Mouse (Mus musculus): ENCODE measurements around the gene Msi2.

Gene Msi2

GRCm38 (mm10) chr11:88564363-88564762, 153.9 kb downstream of the Msi2 start:
- no peak for DNase-seq (ENCODE audit: low spot score)

DNA sequence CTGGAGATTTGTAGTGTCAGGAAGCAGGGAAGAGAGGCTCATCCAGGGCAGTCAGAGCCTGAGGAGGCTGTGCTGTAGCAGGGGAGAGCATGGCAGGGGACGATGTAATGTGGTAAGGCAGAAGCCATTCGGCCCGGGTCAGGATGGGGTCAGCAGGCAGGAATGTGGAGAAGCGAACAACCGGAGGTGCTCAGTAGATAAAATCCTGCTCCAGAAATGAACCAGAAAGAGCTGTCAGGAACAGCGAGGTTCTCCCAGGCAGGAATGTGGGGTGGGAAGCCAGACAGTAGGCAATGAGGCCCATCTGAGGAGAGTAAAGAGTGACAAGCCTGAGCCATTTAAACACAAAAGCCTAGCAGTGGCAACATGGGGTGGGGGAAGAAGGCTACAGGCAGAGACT, 157.1 kb downstream of the Msi2 start:
- no peak for DNase-seq (ENCODE audit: low spot score)

DNA sequence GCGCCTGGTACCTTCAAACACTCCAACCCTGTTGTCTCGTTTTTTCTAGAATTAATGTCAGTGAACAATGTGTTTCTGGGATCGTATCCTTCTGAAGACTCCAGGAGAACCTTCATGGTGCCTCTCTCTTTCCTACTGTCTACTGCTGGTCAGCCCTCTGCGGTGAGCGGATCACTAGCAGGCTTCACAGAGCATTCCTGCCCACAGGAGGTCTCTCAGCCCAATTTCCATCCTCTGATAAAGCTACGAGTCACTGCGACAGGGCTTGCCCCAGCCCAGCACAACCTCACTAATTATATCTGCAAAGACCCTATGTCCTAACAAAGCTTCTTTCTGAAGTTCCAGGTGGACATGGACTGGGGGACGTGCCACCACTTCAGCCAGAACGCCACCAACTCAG, 157.7 kb downstream of the Msi2 start:
- DNase-seq (ENCODE audit: low spot score): no peak

DNA sequence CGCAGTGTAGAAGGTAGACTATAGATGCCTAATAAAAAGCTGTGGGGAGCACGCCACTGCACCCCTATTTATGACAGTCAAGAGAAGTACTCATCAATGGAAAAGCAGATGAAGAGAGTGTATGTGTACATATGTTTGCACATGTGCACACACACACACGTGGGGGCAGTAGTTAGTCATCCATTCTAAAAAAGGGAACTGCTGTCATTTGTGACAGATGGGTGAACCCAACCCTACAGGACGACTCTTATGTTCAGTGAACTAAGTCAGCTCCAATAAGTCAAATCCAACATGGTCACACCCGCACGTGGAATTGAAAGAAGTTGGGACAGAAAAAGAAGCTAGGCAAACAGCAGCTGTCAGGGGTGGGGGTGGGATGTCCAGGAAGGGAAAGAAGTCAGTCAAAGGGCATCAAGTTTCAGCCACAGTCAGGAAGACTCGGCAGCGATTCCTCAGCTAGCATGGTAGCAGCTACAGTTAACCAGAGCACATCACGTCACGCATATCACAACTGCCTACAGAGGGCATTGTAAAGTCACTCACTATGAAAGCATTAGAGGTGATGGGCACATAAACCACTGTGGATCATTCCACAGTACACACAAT, 158.8 kb downstream of the Msi2 start:
- DNase-seq (ENCODE audit: low spot score): no peak

GRCm38 (mm10) chr11:88558731-88559130, 159.6 kb downstream of the Msi2 start:
- DNase-seq (ENCODE audit: low spot score): no peak

GRCm38 (mm10) chr11:88557828-88558580, 160.3 kb downstream of the Msi2 start:
- DNase-seq (ENCODE audit: low spot score): no peak

- no peak for DNase-seq (ENCODE audit: low spot score)
Observed at GRCm38 (mm10) chr11:88557116-88557768, 161.1 kb downstream of the Msi2 start.

GRCm38 (mm10) chr11:88555902-88556549, 162.3 kb downstream of the Msi2 start:
- DNase-seq (ENCODE audit: low spot score): no peak

DNA sequence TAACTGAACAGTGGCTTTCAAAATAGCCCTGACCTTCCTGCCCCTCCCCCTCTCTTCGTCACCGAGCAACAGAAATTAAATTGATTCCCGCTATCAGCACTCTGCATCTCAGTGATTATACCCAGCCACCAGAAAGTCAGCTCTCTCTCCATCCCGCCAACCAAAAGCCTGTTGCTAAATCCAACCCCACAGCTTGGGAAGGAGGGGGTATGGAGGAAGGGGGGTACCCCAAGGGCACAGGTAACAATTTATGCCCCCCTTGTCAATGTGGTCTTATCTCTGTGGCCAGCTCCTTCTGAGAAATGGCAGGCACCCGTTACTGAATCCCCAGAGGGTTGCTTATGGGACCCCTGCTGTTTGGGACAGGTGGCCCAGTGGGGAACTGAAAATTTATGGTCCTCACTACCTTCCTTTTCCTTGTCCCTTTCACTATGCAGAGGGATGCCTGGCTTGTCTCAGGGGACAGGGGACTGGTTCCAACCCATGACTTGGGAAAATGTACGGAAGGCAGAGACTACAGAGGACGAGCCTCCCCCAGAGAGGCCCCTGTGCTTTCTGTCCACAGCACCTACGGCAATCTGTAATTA, 163.0 kb downstream of the Msi2 start:
- no peak for DNase-seq (ENCODE audit: low spot score)

DNA sequence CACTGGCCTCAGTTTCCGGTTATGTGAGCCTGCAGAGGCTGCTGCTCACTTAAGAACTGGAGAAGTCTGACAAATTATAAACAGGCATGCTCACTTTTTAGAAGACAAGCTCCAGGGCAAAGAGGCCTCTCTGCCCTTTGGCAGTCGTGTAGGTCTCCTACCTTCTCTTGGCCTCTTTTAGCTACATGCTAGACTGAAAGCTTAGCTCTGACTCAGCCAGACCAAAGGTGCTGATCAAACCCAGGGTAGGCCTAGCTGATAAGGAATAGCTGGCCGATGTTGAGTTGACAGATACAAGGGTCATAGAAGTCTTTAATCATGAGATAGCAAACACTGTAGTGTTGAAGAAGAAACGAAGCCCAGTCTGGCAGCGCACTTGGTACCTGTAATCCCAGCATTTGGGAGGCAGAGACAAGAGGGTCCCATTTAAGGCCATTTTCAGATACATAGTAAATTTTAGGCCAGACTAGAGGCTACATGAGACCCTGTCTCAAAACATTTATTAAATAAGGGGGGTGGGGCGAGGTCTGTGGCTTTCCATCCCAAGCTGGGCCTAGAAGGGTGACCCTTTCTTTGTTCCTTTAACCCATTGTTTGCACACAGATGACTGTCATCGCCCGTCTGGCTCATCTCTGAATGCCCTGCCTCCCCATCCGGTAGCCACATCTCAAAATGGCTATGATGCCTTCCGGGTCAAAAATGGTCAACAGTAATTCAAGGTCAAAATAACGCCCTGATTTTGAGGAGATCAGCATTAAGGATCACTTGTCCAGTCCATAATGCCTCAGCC, 164.6 kb downstream of the Msi2 start:
- DNase-seq (ENCODE audit: low spot score): no peak

DNA sequence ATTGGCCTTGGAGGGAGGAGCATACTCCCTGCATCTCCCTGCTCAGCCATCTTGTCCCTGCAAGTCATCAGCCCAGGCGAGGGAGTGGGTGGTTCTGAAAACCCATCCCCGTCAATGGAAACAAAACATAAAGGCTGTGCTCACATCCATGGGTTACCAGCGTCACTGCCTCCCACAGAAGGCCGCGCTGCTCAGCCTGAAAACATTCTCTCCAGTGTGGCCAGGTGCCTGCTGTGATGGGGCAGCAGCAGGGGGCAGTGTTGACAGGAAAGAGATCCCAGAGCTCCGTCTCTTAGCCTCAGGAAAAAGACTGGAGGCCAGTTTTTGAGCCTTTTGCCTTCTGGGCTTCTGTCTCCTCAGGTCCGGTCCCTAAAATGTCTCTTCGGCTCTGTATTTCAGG, 165.3 kb downstream of the Msi2 start:
- DNase-seq (ENCODE audit: low spot score): peak; percentile 84

- no peak for DNase-seq (ENCODE audit: low spot score)
Observed at GRCm38 (mm10) chr11:88552385-88552784, 165.9 kb downstream of the Msi2 start.

GRCm38 (mm10) chr11:88551034-88551433, 167.3 kb downstream of the Msi2 start:
- DNase-seq (ENCODE audit: low spot score): no peak

- no peak for DNase-seq (ENCODE audit: low spot score)
Observed at GRCm38 (mm10) chr11:88550083-88550907, 168.0 kb downstream of the Msi2 start.

- DNase-seq (ENCODE audit: low spot score): no peak
Observed at GRCm38 (mm10) chr11:88549529-88549900, 168.8 kb downstream of the Msi2 start.

DNA sequence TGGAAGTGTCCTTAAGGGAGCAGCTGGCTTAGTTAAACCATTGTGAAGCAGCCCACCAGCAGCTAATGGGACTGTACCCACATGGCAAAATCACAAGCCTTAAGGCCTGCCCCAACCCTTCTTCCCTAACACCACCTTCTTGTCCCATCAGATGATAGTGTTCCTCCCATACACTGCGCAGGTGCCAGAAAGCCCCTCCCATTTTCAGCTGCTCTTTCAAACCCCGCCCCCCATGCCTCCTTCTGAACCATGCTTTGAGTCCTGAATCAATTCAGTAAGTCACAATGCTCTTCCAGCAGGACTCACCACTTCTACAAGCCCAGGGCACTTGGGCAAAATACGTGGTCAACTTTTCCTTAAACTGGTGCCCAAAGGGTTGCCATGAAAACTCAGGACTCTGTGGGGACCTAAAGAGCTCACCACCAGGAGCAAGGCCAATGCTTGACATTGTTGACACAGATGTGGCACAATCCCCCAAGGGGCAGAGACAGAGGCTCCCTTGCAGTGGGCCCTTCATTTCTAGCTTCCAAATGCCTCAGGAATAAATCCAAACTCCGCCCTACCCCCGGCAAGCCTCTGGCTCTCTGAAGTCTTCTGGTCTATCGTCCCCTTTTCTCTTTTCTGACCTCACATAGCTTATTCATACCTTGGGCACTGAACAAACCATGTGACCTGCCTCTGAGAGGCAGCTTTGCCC, 169.3 kb downstream of the Msi2 start:
- no peak for DNase-seq (ENCODE audit: low spot score)

DNA sequence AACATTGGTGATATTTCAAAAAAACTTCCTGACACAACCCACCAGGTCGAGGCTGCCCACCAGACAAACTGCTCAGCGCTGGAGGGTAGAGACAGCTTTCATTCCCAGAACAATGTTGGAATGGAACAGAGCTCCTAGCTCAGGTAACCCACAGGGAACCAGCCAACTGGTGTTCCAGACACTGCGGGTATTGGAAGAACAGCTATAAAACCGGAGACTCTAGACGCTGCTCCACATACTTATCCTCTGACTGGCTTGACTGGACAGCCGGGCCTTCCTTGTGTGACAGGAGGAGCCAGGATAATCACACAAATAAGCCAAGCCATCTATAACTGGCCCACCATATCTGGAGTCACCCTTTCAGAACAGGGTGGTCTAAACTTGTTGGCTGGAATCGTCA, 169.9 kb downstream of the Msi2 start:
- no peak for DNase-seq (ENCODE audit: low spot score)

DNA sequence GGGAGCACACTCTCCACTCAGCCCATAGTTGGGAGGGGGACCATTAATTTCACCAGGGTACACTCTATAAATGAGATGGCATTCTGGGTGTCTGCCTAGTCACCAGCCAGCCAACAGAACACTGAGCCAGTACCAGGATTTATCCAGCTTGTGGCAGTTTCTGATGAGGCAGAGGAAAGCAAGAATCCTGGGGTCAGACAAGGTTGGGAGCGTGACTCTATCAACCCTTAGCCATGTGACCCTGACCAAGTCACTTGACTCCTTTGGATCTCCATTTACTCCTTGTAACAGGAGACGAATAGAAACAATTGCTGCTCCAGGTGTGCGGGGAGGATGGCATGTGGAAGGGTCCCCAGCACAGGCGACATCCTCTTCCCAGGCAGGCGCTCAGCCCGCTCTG, 174.5 kb downstream of the Msi2 start:
- no peak for DNase-seq (ENCODE audit: low spot score)

GRCm38 (mm10) chr11:88542817-88543216, 175.5 kb downstream of the Msi2 start:
- DNase-seq (ENCODE audit: low spot score): no peak

All from testis, postnatal 10 days (tissue).